Mouse (Mus musculus) E14TG2a.4 (cell line): Measurements from ENCODE around the gene Ccdc62.

Source experiments
- CTCF ChIP-seq: conservative IDR thresholded peaks from 2 replicates; pipeline ENCODE4 v1.5.1; 2014; ENCODE audit warnings: low read length
- NANOG ChIP-seq: IDR thresholded peaks from 2 replicates; pipeline ENCODE4 v1.6.1; 2014; ENCODE audit warnings: borderline replicate concordance, low read length, mixed read lengths
- POU5F1 ChIP-seq: IDR thresholded peaks from 2 replicates; pipeline ENCODE4 v1.6.1; 2014; ENCODE audit warnings: low read length, borderline replicate concordance

DNA sequence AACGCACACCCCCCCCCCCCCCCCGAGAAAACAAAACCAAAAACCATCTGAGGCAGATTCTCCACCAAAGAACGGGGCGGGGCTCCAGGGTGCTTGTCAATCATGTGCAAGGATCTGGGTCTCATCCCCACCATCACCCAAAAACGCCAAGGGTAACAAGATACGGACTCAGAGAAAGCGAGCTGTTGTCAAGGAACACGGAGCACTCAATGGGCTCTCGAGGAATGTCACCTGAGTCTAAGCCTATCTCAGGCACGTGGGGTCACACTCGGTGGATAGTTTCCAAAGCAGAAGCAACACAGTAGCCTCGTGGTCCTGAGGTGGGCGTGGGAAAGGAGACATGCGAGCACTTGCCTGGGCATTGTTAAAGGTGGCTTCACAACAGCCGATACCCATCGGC, 83.3 kb downstream of the Ccdc62 start:
- no peak for TF ChIP-seq CTCF
- no peak for TF ChIP-seq POU5F1
- no peak for TF ChIP-seq NANOG
